In the genomic region with DNA sequence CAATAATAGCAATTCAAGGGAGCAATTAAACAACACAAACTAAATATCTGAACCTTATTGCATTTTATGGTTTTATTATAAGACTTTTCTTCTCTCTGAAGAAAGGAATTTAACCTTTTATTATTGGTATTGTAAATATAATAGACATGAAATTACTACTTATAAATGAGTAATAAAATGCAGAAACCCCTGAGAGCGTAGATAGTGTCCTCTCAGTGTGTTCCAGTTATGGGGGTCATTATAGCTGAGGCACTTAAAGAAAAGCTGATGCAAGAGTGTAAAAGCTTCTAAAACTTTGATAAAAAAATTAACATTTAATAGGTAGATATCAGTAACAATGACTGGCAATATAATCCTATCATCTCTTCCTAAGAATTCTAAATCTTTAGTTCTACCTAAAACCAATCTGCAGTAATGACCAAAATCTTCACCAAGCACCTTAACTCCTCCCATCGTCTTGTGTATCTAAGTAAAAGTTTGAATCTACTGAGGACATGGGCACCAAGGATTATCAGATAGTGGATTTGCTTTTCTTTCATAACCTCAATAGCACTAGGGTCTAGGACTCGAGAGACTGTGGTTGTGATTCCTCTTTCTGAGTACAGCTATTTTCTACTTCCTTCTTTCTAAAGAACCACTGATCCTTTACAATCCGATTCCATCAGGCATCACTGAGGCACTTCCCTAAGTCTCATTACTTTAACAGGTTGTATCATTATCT, we compare ENCODE assay signal across 34 mouse cellular contexts. TPM values are rescaled to one million over a fixed set of nuclear protein-coding genes. Genes with fewer than 3 reads are reported as not detected.
"Had no signal": no experiment of that assay in that cellular context is flagged by ENCODE, and none has a peak within 500 bp of the region (broad histone marks: within the 10 kb centered on the region; RNA-seq: fewer than 3 reads in every experiment).

No protein-coding gene starts in this region.

- H3K4me1 ChIP-seq: heart, embryonic 10.5 days; heart, embryonic 12.5 days; heart, embryonic 13.5 days; heart, embryonic 15.5 days; hindbrain, embryonic 10.5 days; hindbrain, embryonic 13.5 days; hindbrain, embryonic 15.5 days; kidney, embryonic 15.5 days had no signal

- H3K4me3 ChIP-seq: heart, embryonic 10.5 days; heart, embryonic 12.5 days; heart, embryonic 13.5 days; heart, embryonic 15.5 days; hindbrain, embryonic 10.5 days; hindbrain, embryonic 13.5 days; hindbrain, embryonic 15.5 days; kidney, embryonic 15.5 days; layer of hippocampus, adult 2 months; left cerebral cortex, adult 2 months had no signal

- H3K27me3 ChIP-seq: heart, embryonic 12.5 days; heart, embryonic 13.5 days; heart, embryonic 15.5 days; hindbrain, embryonic 13.5 days; hindbrain, embryonic 15.5 days; kidney, embryonic 15.5 days had no signal

- DNase-seq: heart, postnatal 10 days; heart, postnatal 14 days; heart, postnatal 36 days; heart, postnatal 4 days; kidney, adult 11 months; kidney, adult 18-20 months; kidney, adult 2 months; kidney, adult 8-10 months; kidney, adult 9 months; kidney, postnatal 10 days; kidney, postnatal 14 days; kidney, postnatal 25 days; kidney, postnatal 36 days; kidney, postnatal 4 days; layer of hippocampus, adult 9-11 months; layer of hippocampus, postnatal 36 days had no signal

- H3K36me3 ChIP-seq: heart, embryonic 10.5 days; heart, embryonic 12.5 days; heart, embryonic 13.5 days; heart, embryonic 15.5 days; hindbrain, embryonic 10.5 days; hindbrain, embryonic 13.5 days; hindbrain, embryonic 15.5 days; kidney, embryonic 15.5 days had no signal

- H3K4me2 ChIP-seq: heart, embryonic 11.5 days; heart, embryonic 12.5 days; heart, embryonic 13.5 days; heart, embryonic 15.5 days; hindbrain, embryonic 13.5 days; hindbrain, embryonic 14.5 days; hindbrain, embryonic 15.5 days; kidney, embryonic 15.5 days had no signal

- H3K9me3 ChIP-seq: heart, embryonic 10.5 days; heart, embryonic 12.5 days; heart, embryonic 13.5 days; heart, embryonic 15.5 days; hindbrain, embryonic 10.5 days; hindbrain, embryonic 13.5 days; hindbrain, embryonic 15.5 days; kidney, embryonic 15.5 days had no signal

- H3K27ac ChIP-seq: heart, embryonic 10.5 days; heart, embryonic 13.5 days; heart, embryonic 15.5 days; hindbrain, embryonic 10.5 days; hindbrain, embryonic 13.5 days; hindbrain, embryonic 14.5 days; hindbrain, embryonic 15.5 days; hindbrain, postnatal 0 days; kidney, embryonic 15.5 days; kidney, postnatal 0 days; layer of hippocampus, adult 2 months; left cerebral cortex, adult 2 months had no signal

- H3K9ac ChIP-seq: heart, embryonic 12.5 days; heart, embryonic 13.5 days; heart, embryonic 15.5 days; hindbrain, embryonic 13.5 days; hindbrain, embryonic 14.5 days; hindbrain, embryonic 15.5 days; kidney, embryonic 15.5 days had no signal

- ATAC-seq: hindbrain, embryonic 16.5 days; hindbrain, postnatal 0 days; inflammation-experienced regulatory T-cells, adult 6 months had no signal

RNA-seq across cellular contexts. Expression of a gene that starts 51.3 kb away (rescaled TPM):
- polyA plus RNA-seq: heart, postnatal 0 days; inflammation-experienced regulatory T-cells, adult 6 months; intestine, embryonic 14.5 days had no signal
